Mouse (Mus musculus) stomach, embryonic 16.5 days (tissue): ENCODE data around the gene Sema6b. TPM values are rescaled to one million over a fixed set of nuclear protein-coding genes. Genes with fewer than 3 reads are reported as not detected.
A peak's percentile ranks its signal among the peaks of the same experiment; 100 is the strongest.

Experiments used
- ATAC-seq: fragments of 200-750 bp; cut with Nextera tagmentation; 2 replicates; pipeline ENCODE4 v1.8.0; 2017; ENCODE audit warnings: moderate number of reproducible peaks, moderate TSS enrichment; ENCODE audit not compliant: insufficient read depth, low FRiP score
- H3K27ac ChIP-seq: fragments of 300-500 bp; sonication (generic); 2 replicates; pipeline ENCODE4 v1.5.1; 2014; ENCODE audit warnings: low read length
- H3K27me3 ChIP-seq: fragments of 300-500 bp; sonication (generic); 2 replicates; pipeline ENCODE4 v1.6.1; 2014; ENCODE audit warnings: low read length, control low read depth, mixed read lengths; ENCODE audit not compliant: control insufficient read depth, insufficient read depth
- H3K36me3 ChIP-seq: fragments of 300-500 bp; sonication (generic); 2 replicates; pipeline ENCODE4 v1.6.1; 2014; ENCODE audit warnings: low read length; ENCODE audit not compliant: control insufficient read depth, insufficient read depth
- H3K4me1 ChIP-seq: fragments of 300-500 bp; sonication (generic); 2 replicates; pipeline ENCODE4 v1.6.1; 2014; ENCODE audit warnings: low read length, control low read depth, mixed read lengths; ENCODE audit not compliant: control insufficient read depth, insufficient read depth
- H3K4me2 ChIP-seq: fragments of 300-500 bp; sonication (generic); 2 replicates; pipeline ENCODE4 v1.6.1; 2014; ENCODE audit warnings: low read depth, low read length, mixed read lengths
- H3K4me3 ChIP-seq: fragments of 300-500 bp; sonication (generic); replicated peaks from 2 replicates; pipeline ENCODE4 v1.5.1; 2014; ENCODE audit warnings: mild to moderate bottlenecking, low read length
- H3K9ac ChIP-seq: fragments of 300-500 bp; sonication (generic); 2 replicates; pipeline ENCODE4 v1.6.1; 2014; ENCODE audit warnings: low read length
- H3K9me3 ChIP-seq: fragments of 300-500 bp; sonication (generic); replicated peaks from 2 replicates; pipeline ENCODE4 v1.6.1; 2016; ENCODE audit warnings: low read length, control low read depth; ENCODE audit not compliant: control insufficient read depth
- WGBS: fragments of 180-500 bp; shearing (Covaris S2); extraction: QIAGEN DNeasy Blood & Tissue Kit; methylation state at CpG from one replicate; pipeline ENCODE4 v1.1.7; 2014; 5-methylcytosine and 5-hydroxymethylcytosine counted together
- polyA plus RNA-seq: library from polyadenylated mRNA; unstranded; fragments of >200 nt; fragmentation: Nextera tagmentation; extraction: Ambion mirVana; gene quantifications from 2 replicates; pipeline ENCODE4 v1.2.1, GENCODE M21; 2015

The Sema6b gene
- polyA plus RNA-seq, 1 experiment from 2014 or later = 0.71 TPM

DNA sequence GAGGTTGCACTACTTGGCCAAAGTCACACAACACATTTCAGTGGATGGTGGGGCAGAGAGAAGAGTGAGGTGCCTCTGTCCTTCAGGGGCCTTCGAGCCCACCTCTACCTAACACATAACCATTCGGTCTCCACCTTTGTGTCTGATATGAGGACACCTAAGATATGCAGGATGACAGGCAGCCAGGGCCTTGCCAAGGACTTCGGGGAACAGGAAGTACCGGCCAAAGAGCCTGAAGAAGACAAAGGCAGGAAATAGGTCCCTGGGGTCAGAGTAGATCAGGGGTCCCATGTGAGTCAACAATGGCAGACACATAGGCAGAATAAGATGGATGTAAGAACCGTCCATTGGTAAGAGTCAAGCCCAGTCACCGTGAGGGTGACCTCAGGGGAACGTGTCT lies 3.6 kb downstream of the Sema6b start:
- Histone ChIP-seq H3K27ac (no peak overlapping the region), H3K36me3 (no peaks in the 10 kb centered on the region), H3K27me3 (peaks cover 21% of the 10 kb centered on the region), H3K9ac (no peak overlapping the region), H3K4me2 (no peak overlapping the region), H3K4me1 (peaks cover 31% of the 10 kb centered on the region), H3K9me3 (no peaks in the 10 kb centered on the region), H3K4me3 (no peak overlapping the region)
- WGBS = 80% methylated on average over 7 of the region's 7 CpGs
- no peak for ATAC-seq

GRCm38 (mm10) chr17:56134463-56134971 lies 5.6 kb downstream of the Sema6b start:
- H3K36me3 ChIP-seq = no peaks in the 10 kb centered on the region
- H3K4me2 ChIP-seq = peak overlapping the region; percentile 80
- no peaks in the 10 kb centered on the region for H3K9me3 ChIP-seq
- peak overlapping the region; percentile 65 for H3K9ac ChIP-seq
- peak overlapping the region; percentile 40 for H3K4me3 ChIP-seq
- 2% methylated on average over 27 of the region's 27 CpGs for WGBS
- 0 out of 2 replicates have a peak, but pooled peaks cover 8% of the 10 kb centered on the region for H3K27me3 ChIP-seq
- peaks cover 28% of the 10 kb centered on the region for H3K4me1 ChIP-seq
- peak overlapping the region; percentile 79 for H3K27ac ChIP-seq
- ATAC-seq = peak; percentile 24; the same call in 1 of the 2 replicates

GRCm38 (mm10) chr17:56133457-56134363 lies 6.4 kb downstream of the Sema6b start:
- H3K27me3 ChIP-seq = 0 out of 2 replicates have a peak, but pooled peaks cover 1% of the 10 kb centered on the region
- H3K9ac ChIP-seq = peak overlapping the region; percentile 65
- H3K4me1 ChIP-seq = peaks cover 26% of the 10 kb centered on the region
- peak overlapping the region; percentile 80 for H3K4me2 ChIP-seq
- no peaks in the 10 kb centered on the region for H3K36me3 ChIP-seq
- H3K4me3 ChIP-seq = peak overlapping the region; percentile 40
- WGBS = 18% methylated on average over 19 of the region's 21 CpGs
- H3K27ac ChIP-seq = peak overlapping the region; percentile 79
- H3K9me3 ChIP-seq = no peaks in the 10 kb centered on the region
- peak; percentile 86 for ATAC-seq

DNA sequence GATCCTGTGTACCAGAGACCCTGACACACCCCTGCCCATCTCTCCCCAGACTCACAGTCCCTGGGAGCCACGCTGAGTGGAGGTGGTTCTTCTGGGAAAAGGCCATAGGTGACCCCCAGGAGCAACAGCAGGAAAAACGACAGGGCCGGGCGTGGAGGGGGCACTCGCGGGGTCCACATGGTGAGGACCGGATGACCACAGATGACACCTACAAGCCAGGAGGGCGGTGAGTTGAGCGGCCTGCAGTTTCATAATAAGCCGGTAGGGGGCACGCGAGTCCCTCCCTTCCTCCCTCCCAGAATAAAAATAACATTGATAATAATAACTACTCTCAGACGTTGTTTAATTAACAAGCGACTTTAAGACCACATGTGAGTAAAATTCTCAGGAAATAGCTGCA lies 7.5 kb downstream of the Sema6b start:
- H3K4me1 ChIP-seq = peaks cover 21% of the 10 kb centered on the region; the same call in 1 of the 2 replicates
- WGBS = 4% methylated on average over 14 of the region's 14 CpGs
- no peak for ATAC-seq
- no peak overlapping the region for H3K9ac ChIP-seq
- H3K4me3 ChIP-seq = no peak overlapping the region
- H3K9me3 ChIP-seq = no peaks in the 10 kb centered on the region
- no peaks in the 10 kb centered on the region for H3K36me3 ChIP-seq
- no peak overlapping the region for H3K27ac ChIP-seq
- H3K27me3 ChIP-seq = no peaks in the 10 kb centered on the region
- H3K4me2 ChIP-seq = no peak overlapping the region; the same call in 1 of the 2 replicates

- ATAC-seq = no peak
- no peak overlapping the region for H3K9ac ChIP-seq
- H3K4me1 ChIP-seq = peaks cover 21% of the 10 kb centered on the region; the same call in 1 of the 2 replicates
- no peak overlapping the region for H3K4me2 ChIP-seq
- 41% methylated on average over 7 of the region's 7 CpGs for WGBS
- no peak overlapping the region for H3K27ac ChIP-seq
- no peaks in the 10 kb centered on the region for H3K27me3 ChIP-seq
- no peaks in the 10 kb centered on the region for H3K9me3 ChIP-seq
- H3K4me3 ChIP-seq = no peak overlapping the region
- no peaks in the 10 kb centered on the region for H3K36me3 ChIP-seq
Measured at GRCm38 (mm10) chr17:56131814-56132213, 8.3 kb downstream of the Sema6b start.

DNA sequence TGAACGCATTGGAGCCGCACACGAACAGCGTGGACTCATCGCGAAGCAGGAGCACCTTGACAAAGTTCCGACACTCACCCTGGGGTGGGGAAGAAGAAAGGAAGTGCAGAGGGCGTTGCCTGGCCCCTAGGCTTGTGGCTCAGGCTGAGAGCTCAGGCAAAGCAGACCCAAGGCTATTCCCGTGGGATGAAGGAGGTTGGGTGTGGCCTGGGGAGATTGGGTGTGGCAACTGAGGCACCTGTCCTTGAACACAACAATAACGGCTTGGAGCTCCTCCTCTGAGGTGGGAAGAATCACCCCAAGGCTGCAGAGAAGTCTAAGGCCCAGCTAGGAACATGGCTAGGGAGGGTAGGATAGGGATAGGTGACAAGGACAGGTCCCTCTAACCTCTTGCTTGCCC lies 9.0 kb downstream of the Sema6b start:
- Histone ChIP-seq H3K27ac (no peak overlapping the region), H3K9me3 (no peaks in the 10 kb centered on the region), H3K4me3 (no peak overlapping the region), H3K27me3 (no peaks in the 10 kb centered on the region), H3K9ac (no peak overlapping the region), H3K4me1 (peaks cover 21% of the 10 kb centered on the region; the same call in 1 of the 2 replicates), H3K36me3 (no peaks in the 10 kb centered on the region), H3K4me2 (no peak overlapping the region)
- 91% methylated on average over 10 of the region's 10 CpGs for WGBS
- no peak for ATAC-seq

DNA sequence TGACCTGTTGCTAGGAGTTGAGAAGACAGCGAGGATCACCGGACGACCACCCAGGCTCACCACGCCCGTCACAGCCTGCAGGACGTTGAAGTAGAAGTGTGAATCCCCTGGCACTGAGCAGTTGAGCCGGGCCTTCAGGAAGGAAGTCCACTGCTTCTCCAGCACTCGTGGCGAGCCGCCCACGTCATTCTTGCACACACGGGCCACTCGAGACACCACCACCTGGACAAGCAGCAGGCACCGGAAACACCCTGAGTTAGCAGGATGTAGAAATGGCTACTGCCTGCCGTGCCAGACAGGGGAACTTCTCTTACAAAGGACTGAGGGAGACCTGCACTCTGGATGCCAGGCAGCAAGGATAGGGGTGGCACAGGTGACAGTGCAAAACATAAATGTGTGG lies 11.9 kb downstream of the Sema6b start:
- ATAC-seq = no peak
- H3K36me3 ChIP-seq = no peaks in the 10 kb centered on the region
- H3K27me3 ChIP-seq = peaks cover 11% of the 10 kb centered on the region
- peaks cover 11% of the 10 kb centered on the region; the same call in 1 of the 2 replicates for H3K4me1 ChIP-seq
- H3K9ac ChIP-seq = no peak overlapping the region
- H3K27ac ChIP-seq = no peak overlapping the region
- WGBS = 75% methylated on average over 15 of the region's 15 CpGs
- H3K4me2 ChIP-seq = no peak overlapping the region
- H3K9me3 ChIP-seq = no peaks in the 10 kb centered on the region
- no peak overlapping the region for H3K4me3 ChIP-seq

- no peak for ATAC-seq
- no peaks in the 10 kb centered on the region for H3K36me3 ChIP-seq
- no peak overlapping the region for H3K9ac ChIP-seq
- H3K4me1 ChIP-seq = peaks cover 6% of the 10 kb centered on the region; the same call in 1 of the 2 replicates
- no peak overlapping the region for H3K27ac ChIP-seq
- 75% methylated on average over 11 of the region's 11 CpGs for WGBS
- H3K9me3 ChIP-seq = peaks cover 8% of the 10 kb centered on the region
- no peak overlapping the region for H3K4me3 ChIP-seq
- H3K27me3 ChIP-seq = peaks cover 24% of the 10 kb centered on the region
- no peak overlapping the region for H3K4me2 ChIP-seq
Measured at GRCm38 (mm10) chr17:56126175-56126574, 14.0 kb downstream of the Sema6b start.

DNA sequence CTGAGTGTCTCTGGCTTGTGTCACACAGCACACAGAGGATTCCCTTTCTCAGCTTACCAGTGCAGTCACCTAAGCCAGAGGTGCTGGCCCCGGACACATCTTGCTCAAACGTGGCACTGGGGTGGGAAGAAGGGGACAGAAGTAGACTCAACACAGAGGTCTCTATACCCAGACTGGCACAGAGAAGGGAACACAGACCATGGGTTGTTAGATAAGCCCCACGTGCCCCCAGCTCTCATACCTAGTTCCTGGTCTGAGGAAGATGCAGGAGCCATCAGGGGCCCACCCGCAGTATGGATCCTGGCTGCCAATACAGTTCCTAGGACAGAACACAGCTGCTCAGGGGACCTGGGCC lies 14.9 kb downstream of the Sema6b start:
- ATAC-seq = no peak
- Histone ChIP-seq H3K4me2 (no peak overlapping the region), H3K9ac (no peak overlapping the region), H3K36me3 (no peaks in the 10 kb centered on the region), H3K4me3 (no peak overlapping the region), H3K9me3 (peaks cover 8% of the 10 kb centered on the region), H3K27me3 (peaks cover 33% of the 10 kb centered on the region), H3K27ac (no peak overlapping the region), H3K4me1 (peaks cover 6% of the 10 kb centered on the region; the same call in 1 of the 2 replicates)
- WGBS = 80% methylated on average over 4 of the region's 4 CpGs
